Mouse (Mus musculus) urinary bladder, postnatal 4 days (tissue): ENCODE data around the gene Rab28.

ENCODE experiments used
- DNase-seq, 2 experiments: peaks; one replicate each; pipeline ENCODE4 v3.0.0; 2021 to 2022; ENCODE audit warnings: low spot score in 2 of 2

Gene Rab28

GRCm38 (mm10) chr5:41627224-41628144 lies 80.5 kb downstream of the Rab28 start:
- no peak for DNase-seq

- DNase-seq = no peak
These were observed 82.4 kb downstream of the Rab28 start for GRCm38 (mm10) chr5:41625544-41625943.

GRCm38 (mm10) chr5:41621748-41622147 lies 86.2 kb downstream of the Rab28 start:
- DNase-seq = no peak

- no peak for DNase-seq
These were observed 89.0 kb downstream of the Rab28 start for GRCm38 (mm10) chr5:41618966-41619365.

GRCm38 (mm10) chr5:41610447-41611030 lies 97.4 kb downstream of the Rab28 start:
- no peak for DNase-seq

GRCm38 (mm10) chr5:41596242-41597117 lies 111.5 kb downstream of the Rab28 start:
- DNase-seq = no peak

- no peak for DNase-seq
These were observed 112.8 kb downstream of the Rab28 start for GRCm38 (mm10) chr5:41595199-41595598.

- no peak for DNase-seq
These were observed 129.9 kb downstream of the Rab28 start for GRCm38 (mm10) chr5:41578051-41578450.
